Mouse (Mus musculus): ENCODE results near the gene Cc2d2a. TPM values are rescaled to one million over a fixed set of nuclear protein-coding genes. Genes with fewer than 3 reads are reported as not detected.

Cc2d2a gene
- 10 to 100 TPM; 10.7 to 12.6 TPM for total RNA-seq (2021)
- long read RNA-seq, experiment 1, partial matches to known transcripts: 0 of 1 reads
- long read RNA-seq, experiment 1, other reads (novel, unspliced or antisense): 1 of 1 reads
- long read RNA-seq, experiment 2, partial matches to known transcripts: 1 of 2 reads
- long read RNA-seq, experiment 2, other reads (novel, unspliced or antisense): 1 of 2 reads

DNA sequence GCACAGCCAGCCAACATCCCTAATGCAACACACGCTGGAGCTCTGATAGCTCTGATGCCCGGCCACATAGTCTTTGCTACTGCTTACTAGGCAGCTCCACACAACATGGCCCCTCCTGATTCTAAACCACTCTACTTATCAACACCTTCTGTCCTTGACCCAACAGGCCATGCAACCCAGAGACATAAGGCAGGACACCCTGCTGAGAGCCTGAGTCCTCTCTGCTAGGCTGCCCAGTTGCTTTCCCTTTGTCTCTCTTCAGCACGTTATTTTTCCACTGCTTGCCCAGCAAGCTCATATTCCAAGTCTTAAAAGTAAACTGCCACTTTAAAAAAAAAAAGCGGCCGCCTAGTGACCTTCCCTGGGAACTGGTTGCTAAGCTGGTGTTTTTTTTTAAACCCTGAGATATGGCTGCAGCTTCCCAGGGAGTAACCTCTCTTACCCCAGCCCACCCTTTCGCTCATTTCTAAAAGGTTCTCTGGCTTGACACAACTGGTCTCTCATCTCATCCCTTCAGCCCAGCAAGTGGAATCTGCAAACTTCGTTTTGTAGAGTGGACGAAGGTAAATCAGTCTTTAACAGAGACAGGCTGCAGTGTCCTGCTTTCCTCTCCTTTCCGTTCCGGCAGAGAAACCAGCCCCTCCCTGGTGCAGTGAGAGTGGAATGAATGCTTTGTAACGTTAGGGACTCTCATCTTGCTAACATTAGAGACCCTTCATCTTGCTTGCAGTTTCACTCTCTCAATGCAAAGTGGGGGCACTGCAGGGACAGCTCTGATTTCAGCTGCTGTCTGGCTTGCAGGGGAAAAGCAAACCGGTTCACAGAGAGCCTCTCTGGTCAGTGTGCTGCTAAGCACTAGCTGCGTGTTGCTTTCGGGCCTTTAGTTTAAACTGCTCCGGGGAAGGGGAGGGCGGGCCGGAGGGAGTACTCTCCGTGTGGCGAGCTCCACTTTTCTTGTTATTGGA lies at the start of gene Cc2d2a:
Cc2d2a (plus strand) TSS at position 350 of the 965 bp plus-strand sequence.
- intact Hi-C loops (cut with DNase I): loop anchor here (10.0 kb wide), 1 partner anchor 427 kb away; the partner anchor contains the start of gene Cpeb2
- DNase-seq: peak; percentile 41 to 49

DNA sequence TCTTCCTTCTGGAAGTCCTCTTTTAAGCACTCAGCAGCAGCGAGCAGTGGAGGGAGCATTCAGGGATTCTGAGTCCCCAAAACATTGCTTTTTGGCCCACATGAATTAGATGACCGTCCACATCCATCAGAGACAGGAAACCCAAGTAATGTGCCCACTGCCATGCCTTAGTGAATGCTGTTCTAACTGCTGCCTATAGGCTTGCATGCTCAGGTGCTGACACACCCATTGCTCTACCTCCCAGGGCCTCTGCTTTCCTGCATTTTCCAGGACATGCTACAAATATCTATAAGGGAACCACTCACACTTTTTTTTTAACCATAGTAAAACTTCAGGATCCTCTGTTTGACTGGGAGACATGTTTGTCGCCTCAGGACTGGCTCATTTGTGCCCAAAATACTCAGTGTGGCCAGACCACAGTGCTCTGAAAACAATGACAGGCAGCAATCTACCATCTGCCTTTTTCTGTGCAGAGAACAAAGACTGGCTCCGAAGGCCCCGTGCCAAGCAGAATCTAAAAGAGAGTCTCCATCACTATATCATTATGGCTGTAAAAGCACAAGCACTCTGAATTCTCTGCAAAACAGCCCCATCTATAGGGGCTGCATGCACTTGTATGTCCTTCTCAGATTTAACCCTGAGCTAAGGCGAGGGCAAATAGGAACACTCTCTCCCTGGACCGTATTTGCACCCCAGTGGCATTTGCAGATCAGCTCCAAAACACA lies 40.4 kb upstream of the Cc2d2a start:
- intact Hi-C loops (cut with DNase I): no loop called here
- DNase-seq: no peak

- no peak for DNase-seq
- intact Hi-C loops (cut with DNase I): no loop called here
Measured at GRCm38 (mm10) chr5:43625407-43625806, 36.7 kb upstream of the Cc2d2a start.

DNA sequence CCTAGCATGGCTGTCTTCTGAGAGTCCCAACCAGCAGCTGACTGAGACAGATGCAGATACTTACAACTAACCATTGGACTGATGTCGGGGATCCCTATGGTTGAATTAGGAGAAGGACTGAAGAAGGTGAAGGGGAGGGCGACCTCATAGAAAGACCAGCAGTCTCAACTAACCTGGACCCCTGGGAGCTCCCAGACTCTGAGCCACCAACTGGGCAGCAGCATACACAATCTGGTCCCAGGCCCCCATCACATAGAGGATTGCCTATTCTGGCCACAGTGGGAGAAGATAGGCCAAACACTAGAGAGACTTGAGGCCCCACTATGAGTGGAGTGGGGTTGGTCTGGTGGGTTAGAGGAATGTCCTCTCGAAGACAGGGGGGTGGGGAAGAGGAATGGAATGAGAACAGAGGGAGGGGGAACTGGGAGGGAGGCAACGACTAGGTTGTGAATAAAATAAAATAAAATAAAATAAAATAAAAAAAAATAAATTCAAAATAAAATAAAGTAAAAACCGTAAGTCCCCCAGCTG lies 28.0 kb upstream of the Cc2d2a start:
- no peak for DNase-seq
- intact Hi-C loops (cut with DNase I): loop anchor here (1.0 to 10.0 kb wide), 3 partner anchors 52 to 1749 kb away; no protein-coding TSS in a partner anchor

GRCm38 (mm10) chr5:43634602-43635081 lies 27.5 kb upstream of the Cc2d2a start:
- no peak for DNase-seq
- intact Hi-C loops (cut with DNase I): loop anchor here (1.0 to 10.0 kb wide), 3 partner anchors 52 to 1750 kb away; no protein-coding TSS in a partner anchor

DNA sequence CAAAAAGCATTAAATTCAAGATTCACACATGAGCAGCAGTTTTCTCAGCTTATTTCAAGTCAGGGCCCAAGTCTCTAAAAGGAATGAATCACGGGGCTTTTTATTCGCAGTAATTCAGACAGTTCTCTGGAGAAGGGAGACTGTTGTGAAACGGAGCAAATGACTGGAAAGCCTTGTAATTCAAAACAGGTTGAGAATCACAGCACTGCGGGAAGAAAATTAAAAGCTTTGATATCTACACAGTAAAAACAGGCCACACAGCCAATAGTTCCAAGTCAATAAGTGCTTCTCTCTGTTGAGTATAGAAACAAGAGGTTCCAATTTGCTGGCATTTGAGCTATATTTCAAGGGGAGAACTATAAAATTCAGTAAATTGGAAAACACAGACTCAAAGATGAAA lies 17.1 kb upstream of the Cc2d2a start:
- intact Hi-C loops (cut with DNase I): no loop called here
- DNase-seq: no peak

- intact Hi-C loops (cut with DNase I): no loop called here
- no peak for DNase-seq
Measured at GRCm38 (mm10) chr5:43647098-43647774, 14.9 kb upstream of the Cc2d2a start.

GRCm38 (mm10) chr5:43661498-43661897 lies 648 bp upstream of the Cc2d2a start:
- no peak for DNase-seq
- intact Hi-C loops (cut with DNase I): loop anchor here (10.0 kb wide), 1 partner anchor 427 kb away; the partner anchor contains the start of gene Cpeb2

DNA sequence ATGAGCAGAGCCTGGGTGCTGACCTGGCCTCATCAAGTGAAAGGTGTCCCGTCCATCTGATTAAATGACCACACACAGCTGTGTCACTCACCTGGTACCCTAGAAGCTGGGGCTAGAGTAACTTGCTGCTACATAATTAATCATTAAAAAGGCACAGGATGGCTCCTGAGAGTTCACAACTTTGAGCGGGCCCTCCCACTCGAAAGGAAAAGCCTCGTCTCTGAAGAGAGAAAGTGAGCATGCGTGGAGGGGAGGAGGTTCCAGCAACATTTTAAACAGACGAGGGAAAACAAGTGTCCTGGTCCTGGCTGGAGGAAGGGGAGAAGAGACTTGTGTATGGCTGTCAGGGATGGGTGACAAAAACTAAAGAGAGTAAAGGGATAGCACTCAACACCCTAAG lies 1.4 kb downstream of the Cc2d2a start:
- intact Hi-C loops (cut with DNase I): loop anchor here (10.0 kb wide), 1 partner anchor 429 kb away; the partner anchor contains the start of gene Cpeb2
- DNase-seq: no peak

GRCm38 (mm10) chr5:43665144-43665543 lies 3.0 kb downstream of the Cc2d2a start:
- intact Hi-C loops (cut with DNase I): loop anchor here (10.0 kb wide), 1 partner anchor 430 kb away; the partner anchor contains the start of gene Cpeb2
- peak; percentile 35 to 62 for DNase-seq

DNA sequence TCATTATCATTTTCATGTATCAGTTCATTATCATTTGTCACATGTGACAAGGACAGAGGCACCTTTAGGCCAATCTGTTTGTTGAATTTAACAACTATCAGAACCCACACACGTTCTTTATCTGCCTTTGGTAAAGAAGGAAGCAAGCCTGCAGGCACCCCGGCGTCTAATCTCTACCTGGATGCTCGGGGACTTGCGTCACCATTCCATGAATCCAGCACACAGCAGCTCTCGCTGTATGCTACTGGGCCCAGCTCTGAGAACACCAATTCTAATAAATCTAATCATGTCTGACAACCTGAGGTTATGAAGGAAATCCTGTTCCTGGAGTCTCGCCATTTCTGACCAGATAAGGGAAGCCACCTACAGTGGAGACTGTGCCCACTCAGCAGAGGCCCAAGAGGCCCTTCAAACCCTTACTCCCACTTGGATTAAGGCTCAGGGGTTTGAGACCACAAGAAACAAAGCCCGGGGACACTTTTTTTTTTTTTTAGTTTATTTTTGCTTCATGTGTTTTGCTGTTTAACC lies 7.0 kb downstream of the Cc2d2a start:
- intact Hi-C loops (cut with DNase I): loop anchor here (10.0 kb wide), 1 partner anchor 434 kb away; the partner anchor contains the start of gene Cpeb2
- DNase-seq: no peak

- peak; percentile 65 to 76 for DNase-seq
- intact Hi-C loops (cut with DNase I): loop anchor here (5.0 kb wide), 2 partner anchors 170 to 320 kb away; no protein-coding TSS in a partner anchor
Measured at GRCm38 (mm10) chr5:43672177-43672911, 10.2 kb downstream of the Cc2d2a start.

DNA sequence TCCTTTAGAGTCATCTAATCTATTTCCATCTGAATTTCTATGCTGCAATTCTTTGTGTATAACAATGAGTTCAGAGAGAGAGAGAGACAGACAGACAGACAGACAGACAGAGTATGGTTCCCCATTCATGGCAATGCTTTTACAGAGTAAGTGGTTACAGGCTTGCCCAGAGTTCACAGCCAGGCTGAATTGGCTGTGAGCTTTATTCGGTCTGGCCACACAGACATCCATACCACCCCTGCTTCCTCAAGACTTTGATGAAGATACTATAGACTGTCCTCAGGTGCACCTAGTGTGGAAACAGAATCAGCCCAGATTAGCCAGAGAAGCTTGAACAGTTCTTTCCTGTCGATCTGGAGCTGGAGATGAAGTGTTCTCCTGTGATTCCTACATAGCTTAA lies 10.9 kb downstream of the Cc2d2a start:
- no peak for DNase-seq
- intact Hi-C loops (cut with DNase I): loop anchor here (5.0 kb wide), 2 partner anchors 169 to 319 kb away; no protein-coding TSS in a partner anchor

GRCm38 (mm10) chr5:43685466-43685865 lies 23.3 kb downstream of the Cc2d2a start:
- no peak for DNase-seq
- intact Hi-C loops (cut with DNase I): no loop called here

DNA sequence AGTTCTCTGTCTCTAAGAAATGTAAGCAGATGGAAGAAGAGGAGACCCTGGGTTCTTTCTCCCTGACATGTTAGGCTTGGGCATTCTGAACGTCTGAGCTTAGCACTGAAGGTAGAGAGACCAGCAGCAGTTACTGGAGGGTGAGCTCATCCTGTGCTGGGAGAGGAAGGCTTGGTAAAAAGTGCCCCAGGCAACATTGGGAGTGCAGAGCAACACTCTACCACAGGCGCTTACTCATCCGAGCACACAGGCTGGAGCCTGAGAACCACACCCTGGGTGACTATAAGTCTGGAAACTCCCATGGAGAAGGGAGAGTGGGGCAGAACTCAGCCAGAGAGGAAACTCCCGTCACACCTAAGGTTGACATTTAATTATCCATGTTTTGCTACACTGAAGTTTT lies 30.3 kb downstream of the Cc2d2a start:
- no peak for DNase-seq
- intact Hi-C loops (cut with DNase I): no loop called here

DNA sequence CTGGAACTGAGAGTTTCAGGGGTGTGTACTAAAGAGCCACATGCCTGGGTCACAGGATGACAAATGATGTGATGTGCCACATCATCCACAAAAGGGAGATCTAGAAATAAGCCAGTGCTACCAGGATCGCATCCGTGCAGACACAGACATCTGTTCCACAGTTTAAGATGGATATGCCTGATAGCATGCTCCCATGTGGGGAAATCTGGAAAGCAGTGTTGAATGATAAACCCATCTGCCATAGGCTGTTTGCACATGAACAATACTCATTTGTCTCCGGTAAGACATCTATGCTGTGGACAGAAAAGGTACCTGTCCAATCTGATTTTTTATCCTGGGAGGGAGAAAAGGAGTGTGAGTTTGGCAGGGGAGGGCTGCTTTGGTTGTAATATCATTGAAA lies 35.0 kb downstream of the Cc2d2a start:
- intact Hi-C loops (cut with DNase I): no loop called here
- DNase-seq: no peak

- no peak for DNase-seq
- intact Hi-C loops (cut with DNase I): no loop called here
Measured at GRCm38 (mm10) chr5:43699240-43699639, 37.1 kb downstream of the Cc2d2a start.

Data from heart, postnatal 14 days (tissue).